8 mouse cellular contexts compared by ENCODE assay signal in genomic region chr15:96283920-96284431, GRCm38 (mm10). TPM values are rescaled to one million over a fixed set of nuclear protein-coding genes. Genes with fewer than 3 reads are reported as not detected.
DNase-seq lines count a peak whose midpoint lies in the region; ATAC-seq and TF ChIP-seq lines count a peak whose summit lies in the region.

No protein-coding gene starts in this region.

- H3K36me3 ChIP-seq in embryonic facial prominence, embryonic 12.5 days = peaks cover 17% of the 10 kb centered on the region
- H3K36me3 ChIP-seq in heart, embryonic 14.5 days (ENCODE audit: control insufficient read depth, insufficient read depth, low read length) = peaks cover 20% of the 10 kb centered on the region
- peaks cover 25% of the 10 kb centered on the region for H3K36me3 ChIP-seq in lung, embryonic 14.5 days (ENCODE audit: insufficient read depth)

- H3K9me3 ChIP-seq in embryonic facial prominence, embryonic 12.5 days = no peaks in the 10 kb centered on the region
- H3K9me3 ChIP-seq in heart, embryonic 14.5 days (ENCODE audit: control insufficient read depth, low read length) = peaks cover 3% of the 10 kb centered on the region; the same call in 1 of the 2 replicates
- H3K9me3 ChIP-seq in lung, embryonic 14.5 days (ENCODE audit: low read depth, low read length) = 0 out of 2 replicates have a peak, but pooled peaks cover 4% of the 10 kb centered on the region

- peak overlapping the region; percentile 100 for H3K27ac ChIP-seq in embryonic facial prominence, embryonic 12.5 days
- H3K27ac ChIP-seq in heart, embryonic 14.5 days (replicated peaks in 1 of 2; ENCODE audit: control insufficient read depth in 1 of 2, insufficient read depth in 1 of 2, low read depth in 2 of 2, low read length in 2 of 2) = peak overlapping the region; percentile 53 to 100
- peak overlapping the region; percentile 100 for H3K27ac ChIP-seq in lung, embryonic 14.5 days (ENCODE audit: low read depth)

- peak overlapping the region; percentile 88 for H3K4me3 ChIP-seq in embryonic facial prominence, embryonic 12.5 days
- peak overlapping the region; percentile 79 to 95 for H3K4me3 ChIP-seq in heart, embryonic 14.5 days (ENCODE audit: control insufficient read depth in 1 of 2, insufficient read depth in 1 of 2, low read depth in 1 of 2, low read length in 2 of 2)
- peak overlapping the region; percentile 90 for H3K4me3 ChIP-seq in lung, embryonic 14.5 days (ENCODE audit: low read depth, low read length)

- 11% methylated on average over 11 of the region's 11 CpGs for WGBS in embryonic facial prominence, embryonic 12.5 days
- 9% methylated on average over 11 of the region's 11 CpGs for WGBS in heart, embryonic 14.5 days
- WGBS in lung, embryonic 14.5 days = 2% methylated on average over 11 of the region's 11 CpGs

- H3K4me1 ChIP-seq in embryonic facial prominence, embryonic 12.5 days = peaks cover 24% of the 10 kb centered on the region
- H3K4me1 ChIP-seq in heart, embryonic 14.5 days (ENCODE audit: control insufficient read depth in 2 of 2, insufficient read depth in 2 of 2, low read length in 2 of 2) = peaks cover 16 to 38% of the 10 kb centered on the region in 2 experiments
- peaks cover 8% of the 10 kb centered on the region; the same call in 1 of the 2 replicates for H3K4me1 ChIP-seq in lung, embryonic 14.5 days (ENCODE audit: insufficient read depth)

- peak; percentile 49 for TF ChIP-seq CTCF in lung, embryonic 14.5 days (IDR thresholded peaks at IDR 0.05; ENCODE audit: low read depth)

- no peaks in the 10 kb centered on the region for H3K27me3 ChIP-seq in embryonic facial prominence, embryonic 12.5 days
- H3K27me3 ChIP-seq in heart, embryonic 14.5 days (ENCODE audit: control insufficient read depth, insufficient read depth, low read length) = no peaks in the 10 kb centered on the region
- no peaks in the 10 kb centered on the region for H3K27me3 ChIP-seq in lung, embryonic 14.5 days (ENCODE audit: insufficient read depth, low read length)

- DNase-seq in CD4-positive, CD25-positive, alpha-beta regulatory T cell, adult 2 months (ENCODE audit: low read depth, low spot score) = peak; percentile 74
- peak; percentile 65 for DNase-seq in ZHBTc4 (ENCODE audit: low read depth, low spot score)
- peak; percentile 49 for DNase-seq in kidney, postnatal 14 days
- DNase-seq in lung, embryonic 14.5 days = peak; percentile 67
- no peak for DNase-seq in c-Kit-positive CD71-positive TER-119-positive erythroid progenitor cells, embryonic 14.5 days (ENCODE audit: low spot score)

- H3K9ac ChIP-seq in embryonic facial prominence, embryonic 12.5 days = peak overlapping the region; percentile 99
- H3K9ac ChIP-seq in heart, embryonic 14.5 days (ENCODE audit: low read length) = peak overlapping the region; percentile 100
- H3K9ac ChIP-seq in lung, embryonic 14.5 days = peak overlapping the region; percentile 100

- no peak for ATAC-seq in embryonic facial prominence, embryonic 12.5 days (ENCODE audit: insufficient number of reproducible peaks, insufficient read depth, low FRiP score, low TSS enrichment)
- ATAC-seq in heart, embryonic 14.5 days (ENCODE audit: insufficient number of reproducible peaks, insufficient read depth, low FRiP score, low read depth) = no peak
- no peak for ATAC-seq in lung, embryonic 14.5 days (ENCODE audit: insufficient read depth)
- ATAC-seq in neutrophil, adult 5-6 weeks (ENCODE audit: extremely low read depth, insufficient number of reproducible peaks, low FRiP score, poor library complexity, severe bottlenecking) = peak; percentile 2; the same call in 1 of the 2 replicates

- H3K4me2 ChIP-seq in embryonic facial prominence, embryonic 12.5 days (replicated peaks) = peak overlapping the region; percentile 81
- peak overlapping the region; percentile 86 for H3K4me2 ChIP-seq in heart, embryonic 14.5 days (ENCODE audit: low read length)
- peak overlapping the region; percentile 91 for H3K4me2 ChIP-seq in lung, embryonic 14.5 days

RNA-seq across cellular contexts. Expression of gene Arid2, which starts 3.3 kb away (rescaled TPM):
- 33.0 and 33.1 TPM in 2 replicates for polyA plus RNA-seq in embryonic facial prominence, embryonic 12.5 days (2016; fragmentation: Nextera tagmentation; extraction: Ambion mirVana)
- polyA plus RNA-seq in heart, embryonic 14.5 days (2014; fragmentation: Nextera tagmentation; extraction: Ambion mirVana) = 19.4 and 20.3 TPM in 2 replicates
- 30.3 and 31.6 TPM in 2 replicates for polyA plus RNA-seq in lung, embryonic 14.5 days (2014; fragmentation: Nextera tagmentation; extraction: Ambion mirVana)
- 43.1 and 54.1 TPM in 2 replicates for total RNA-seq in neutrophil, adult 5-6 weeks (2017)
